Mouse (Mus musculus) myocyte (in vitro differentiated cells): ENCODE measurements at regions not wholly inside any gene's neighbourhood (a gene's known extent, or its start where the extent isn't known, plus 50 kb on each side); places are given as distances from the start of the nearest gene placed in this dataset.

ENCODE experiments used
- H3K27me3 ChIP-seq: one replicate; pipeline ENCODE4 v1.6.1; 2011; ENCODE audit not compliant: control insufficient read depth, insufficient read depth, insufficient read length
- H3K36me3 ChIP-seq: one replicate; pipeline ENCODE4 v1.6.1; 2011; ENCODE audit not compliant: control insufficient read depth, insufficient read depth
- H3K4me2 ChIP-seq: one replicate; pipeline ENCODE4 v1.6.1; 2011; ENCODE audit warnings: low read depth, control low read depth
- H3K4me3 ChIP-seq: one replicate; pipeline ENCODE4 v1.5.1; 2011; ENCODE audit warnings: mild to moderate bottlenecking, control low read depth, moderate library complexity
- H3K79me2 ChIP-seq: one replicate; pipeline ENCODE4 v1.6.1; 2011; ENCODE audit not compliant: control insufficient read depth, insufficient read depth
- H3ac ChIP-seq: one replicate; pipeline ENCODE4 v1.6.1; 2011; ENCODE audit not compliant: control insufficient read depth, insufficient read length
- CEBPB ChIP-seq: IDR thresholded peaks from 2 replicates; pipeline ENCODE4 v1.6.1; 2011; ENCODE audit warnings: mild to moderate bottlenecking, moderate library complexity; ENCODE audit not compliant: poor library complexity, insufficient read depth, severe bottlenecking
- E2F4 ChIP-seq: IDR thresholded peaks from one replicate; pipeline ENCODE4 v1.6.1; 2011; ENCODE audit warnings: mild to moderate bottlenecking, control low read depth, moderate library complexity; ENCODE audit not compliant: insufficient read depth
- MAX ChIP-seq: IDR thresholded peaks from one replicate; pipeline ENCODE4 v1.6.1; 2011; ENCODE audit warnings: low read depth, mild to moderate bottlenecking, control low read depth
- MYOD1 ChIP-seq, 3 experiments: IDR thresholded peaks; one replicate each; pipeline ENCODE4 v1.6.1; 2011; ENCODE audit warnings: control low read depth in 2 of 3, low read depth in 2 of 3, mild to moderate bottlenecking in 2 of 3, moderate library complexity in 1 of 3; ENCODE audit not compliant: insufficient read length in 2 of 3, control insufficient read depth in 1 of 3
- MYOG ChIP-seq, 3 experiments: IDR thresholded peaks; one replicate each; pipeline ENCODE4 v1.6.1; 2011; ENCODE audit warnings: control low read depth in 2 of 3, low read depth in 2 of 3, mild to moderate bottlenecking in 2 of 3; ENCODE audit not compliant: insufficient read length in 2 of 3, control insufficient read depth in 1 of 3, insufficient read depth in 1 of 3
- POLR2A ChIP-seq: IDR thresholded peaks from one replicate; pipeline ENCODE4 v1.6.1; 2011; ENCODE audit warnings: low read depth, mild to moderate bottlenecking, control low read depth, moderate library complexity; ENCODE audit not compliant: insufficient read length
- POLR2AphosphoS2 ChIP-seq: IDR thresholded peaks from one replicate; pipeline ENCODE4 v1.6.1; 2011; ENCODE audit warnings: low read depth, control low read depth; ENCODE audit not compliant: insufficient read length
- REST ChIP-seq: IDR thresholded peaks from one replicate; pipeline ENCODE4 v1.6.1; 2011; ENCODE audit warnings: mild to moderate bottlenecking, control low read depth, moderate library complexity; ENCODE audit not compliant: insufficient read depth, insufficient read length
- SRF ChIP-seq: IDR thresholded peaks from one replicate; pipeline ENCODE4 v1.6.1; 2011; ENCODE audit warnings: low read depth; ENCODE audit not compliant: control insufficient read depth, insufficient read length
- TCF12 ChIP-seq: IDR thresholded peaks from one replicate; pipeline ENCODE4 v1.6.1; 2011; ENCODE audit warnings: mild to moderate bottlenecking, control low read depth; ENCODE audit not compliant: poor library complexity, insufficient read depth, severe bottlenecking
- TCF3 ChIP-seq: IDR thresholded peaks from one replicate; pipeline ENCODE4 v1.6.1; 2011; ENCODE audit warnings: low read depth, control low read depth; ENCODE audit not compliant: insufficient read length
- USF1 ChIP-seq: IDR thresholded peaks from one replicate; pipeline ENCODE4 v1.6.1; 2011; ENCODE audit warnings: low read depth, mild to moderate bottlenecking, control low read depth, moderate library complexity

DNA sequence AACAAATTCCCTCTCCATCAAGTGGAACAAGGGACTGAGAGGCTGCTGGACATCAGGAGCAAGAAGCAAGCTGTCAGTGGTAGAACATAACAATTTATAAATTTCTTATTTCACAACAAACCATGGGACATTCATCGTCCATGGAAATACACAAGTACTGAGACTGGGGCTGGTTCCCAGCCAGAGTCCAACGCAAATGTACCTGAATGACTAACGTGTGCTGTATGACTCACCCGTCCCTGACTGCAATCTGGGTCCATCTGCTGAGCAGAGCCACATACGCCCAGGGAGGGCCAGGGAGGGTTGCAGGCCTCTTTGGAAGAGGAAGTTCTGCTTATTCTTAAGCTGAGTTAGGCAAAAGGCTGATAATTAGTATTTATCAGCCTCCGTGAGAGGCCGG, 320.1 kb upstream of the Pappa start:
- no peaks in the 10 kb centered on the region for H3K36me3 ChIP-seq
- no peaks in the 10 kb centered on the region for H3K27me3 ChIP-seq
- H3ac ChIP-seq, result no peak overlapping the region
- TF ChIP-seq CEBPB, result no peak
- no peak for TF ChIP-seq REST
- no peak overlapping the region for H3K4me3 ChIP-seq
- H3K4me2 ChIP-seq, result no peak overlapping the region
- H3K79me2 ChIP-seq, result no peaks in the 10 kb centered on the region

DNA sequence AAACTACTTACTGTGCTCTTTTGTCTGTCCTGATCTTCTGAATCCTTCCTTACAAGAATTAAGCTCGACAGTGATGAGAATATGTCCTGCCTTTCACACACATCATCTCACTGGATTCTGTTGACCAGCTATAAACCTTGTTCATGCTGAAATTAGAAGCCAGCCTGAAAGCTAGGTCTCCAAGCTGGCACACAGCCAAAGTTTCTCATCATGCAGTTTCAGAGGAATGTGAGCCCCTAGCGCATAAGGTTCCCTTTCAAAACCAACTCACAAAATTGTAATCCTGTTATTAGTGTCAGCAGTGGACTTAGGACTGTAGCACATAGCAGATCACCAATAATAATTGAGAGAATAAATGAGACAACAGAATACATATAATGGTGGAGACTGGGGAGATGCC, 319.0 kb upstream of the Pappa start:
- no peak overlapping the region for H3K4me2 ChIP-seq
- no peaks in the 10 kb centered on the region for H3K79me2 ChIP-seq
- no peak overlapping the region for H3K4me3 ChIP-seq
- no peaks in the 10 kb centered on the region for H3K36me3 ChIP-seq
- TF ChIP-seq POLR2AphosphoS2 (no peak), MYOD1 (IDR thresholded peaks at IDR 0.05; ENCODE audit: control insufficient read depth in 1 of 3, insufficient read length in 2 of 3, low read depth in 2 of 3) (no peak), REST (no peak), MAX (no peak), MYOG (IDR thresholded peaks at IDR 0.05; ENCODE audit: control insufficient read depth in 1 of 3, insufficient read depth in 1 of 3, insufficient read length in 2 of 3, low read depth in 2 of 3) (no peak), TCF3 (no peak), E2F4 (no peak), USF1 (no peak), CEBPB (no peak), POLR2A (no peak), SRF (no peak), TCF12 (no peak)
- H3ac ChIP-seq, result no peak overlapping the region
- no peaks in the 10 kb centered on the region for H3K27me3 ChIP-seq

DNA sequence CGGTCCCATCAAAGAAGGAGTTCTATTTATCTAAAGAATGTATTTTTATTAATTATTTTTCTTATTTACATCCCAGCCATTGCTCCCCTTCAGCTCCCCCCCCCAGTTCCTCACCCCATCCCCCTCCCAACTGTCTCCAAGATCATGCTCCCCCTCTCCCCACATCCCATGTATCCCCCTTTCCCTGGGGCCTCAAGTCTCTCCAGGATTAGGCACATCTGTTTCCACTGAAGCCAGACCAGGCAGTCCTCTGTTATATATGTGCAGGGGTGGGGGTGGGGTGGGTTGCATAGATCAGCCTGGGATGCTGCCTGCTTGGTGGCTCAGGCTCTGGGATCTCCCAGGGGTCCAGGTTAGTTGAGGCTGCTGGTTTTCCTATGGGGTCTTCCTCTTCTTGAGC, 316.8 kb upstream of the Pappa start:
- Histone ChIP-seq H3K36me3 (no peaks in the 10 kb centered on the region), H3K4me2 (no peak overlapping the region), H3K27me3 (no peaks in the 10 kb centered on the region), H3K4me3 (no peak overlapping the region), H3K79me2 (no peaks in the 10 kb centered on the region), H3ac (no peak overlapping the region)
- TF ChIP-seq MAX, result no peak
- TF ChIP-seq USF1, result no peak
- TF ChIP-seq POLR2A, result no peak
- TF ChIP-seq REST, result no peak
- TF ChIP-seq MYOD1 (IDR thresholded peaks at IDR 0.05; ENCODE audit: control insufficient read depth in 1 of 3, insufficient read length in 2 of 3, low read depth in 2 of 3), result no peak
- TF ChIP-seq POLR2AphosphoS2, result no peak
- TF ChIP-seq TCF3, result no peak
- TF ChIP-seq CEBPB, result no peak
- TF ChIP-seq MYOG (IDR thresholded peaks at IDR 0.05; ENCODE audit: control insufficient read depth in 1 of 3, insufficient read depth in 1 of 3, insufficient read length in 2 of 3, low read depth in 2 of 3), result no peak
- TF ChIP-seq TCF12, result no peak
- no peak for TF ChIP-seq E2F4
- TF ChIP-seq SRF, result no peak

DNA sequence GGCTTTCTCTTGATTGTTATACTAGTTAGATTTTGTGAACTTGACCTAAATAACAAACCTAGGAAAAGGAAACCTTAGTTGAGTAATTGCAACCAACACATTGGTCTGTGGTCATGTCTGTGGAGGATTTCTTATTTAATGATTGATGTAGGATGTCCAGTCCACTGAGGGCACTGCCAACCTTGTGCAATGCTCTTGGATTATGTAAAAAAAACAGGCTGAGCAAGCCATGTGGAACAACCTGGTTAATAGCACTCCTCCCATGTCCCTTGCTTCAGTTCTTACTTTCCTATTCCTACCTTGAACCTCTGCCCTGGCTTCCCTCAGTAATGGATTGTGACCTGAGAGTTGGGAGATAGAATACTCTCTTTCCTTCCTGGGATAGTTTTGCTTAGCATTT, 312.0 kb upstream of the Pappa start:
- Histone ChIP-seq H3ac (no peak overlapping the region), H3K4me2 (no peak overlapping the region), H3K79me2 (no peaks in the 10 kb centered on the region), H3K27me3 (no peaks in the 10 kb centered on the region), H3K4me3 (no peak overlapping the region), H3K36me3 (no peaks in the 10 kb centered on the region)
- TF ChIP-seq TCF12, result no peak
- no peak for TF ChIP-seq POLR2A
- TF ChIP-seq CEBPB, result peak; percentile 46; the same call in 1 of the 2 replicates

DNA sequence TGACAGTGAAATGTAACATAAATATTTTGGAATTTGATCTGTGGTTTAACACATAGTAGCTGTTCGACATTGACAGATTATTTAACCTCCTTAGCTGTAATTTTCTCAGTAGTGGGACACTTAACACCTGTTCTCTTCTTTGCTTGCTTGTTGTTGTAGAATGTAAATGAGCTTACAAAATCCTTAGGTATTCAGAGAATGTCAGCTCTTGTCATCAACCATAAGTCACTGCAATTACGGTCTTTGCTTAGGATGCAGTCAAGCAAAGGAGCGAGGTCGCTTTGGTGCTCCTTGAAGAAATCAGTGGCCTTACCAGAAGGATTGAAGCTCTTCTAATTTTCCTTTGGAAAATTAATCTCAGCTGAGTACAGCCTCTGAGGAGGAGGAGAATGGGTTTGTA, 311.2 kb upstream of the Pappa start:
- Histone ChIP-seq H3K4me3 (no peak overlapping the region), H3K36me3 (no peaks in the 10 kb centered on the region), H3K79me2 (no peaks in the 10 kb centered on the region), H3K27me3 (no peaks in the 10 kb centered on the region), H3ac (no peak overlapping the region), H3K4me2 (no peak overlapping the region)
- TF ChIP-seq TCF12 (no peak), CEBPB (peak; percentile 46; the same call in 1 of the 2 replicates)

DNA sequence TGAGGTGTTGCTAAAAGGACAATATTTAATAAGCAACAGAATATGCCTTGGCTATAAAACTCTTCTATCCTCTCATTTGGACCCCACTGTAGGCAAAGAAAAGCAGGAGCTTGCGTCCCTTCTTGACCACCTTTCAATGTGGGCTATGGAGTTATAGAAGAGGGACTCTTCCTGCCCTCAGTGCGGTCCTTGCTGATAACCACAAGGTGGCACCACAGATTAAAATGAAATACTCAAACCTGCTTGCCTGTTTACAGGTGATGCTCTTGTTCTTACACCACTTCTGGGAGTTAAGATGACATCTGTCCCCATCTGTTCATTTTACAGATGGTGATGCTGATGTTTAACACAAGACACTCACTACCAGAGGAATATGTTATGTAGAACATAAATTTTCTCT, 291.1 kb upstream of the Pappa start:
- H3K4me2 ChIP-seq, result no peak overlapping the region
- H3ac ChIP-seq, result no peak overlapping the region
- no peaks in the 10 kb centered on the region for H3K79me2 ChIP-seq
- no peak overlapping the region for H3K4me3 ChIP-seq
- TF ChIP-seq E2F4 (no peak), TCF12 (no peak), MYOG (IDR thresholded peaks at IDR 0.05; ENCODE audit: control insufficient read depth in 1 of 3, insufficient read depth in 1 of 3, insufficient read length in 2 of 3, low read depth in 2 of 3) (no peak), TCF3 (no peak), POLR2AphosphoS2 (no peak), MYOD1 (IDR thresholded peaks at IDR 0.05; ENCODE audit: control insufficient read depth in 1 of 3, insufficient read length in 2 of 3, low read depth in 2 of 3) (no peak), SRF (no peak), CEBPB (no peak), MAX (no peak)
- H3K27me3 ChIP-seq, result no peaks in the 10 kb centered on the region
- H3K36me3 ChIP-seq, result no peaks in the 10 kb centered on the region
